Mouse (Mus musculus): ENCODE measurements around the gene Gria3. TPM values are rescaled to one million over a fixed set of nuclear protein-coding genes. Genes with fewer than 3 reads are reported as not detected.

The Gria3 gene
- 1.4 and 1.7 TPM in 2 replicates for polyA plus RNA-seq (2015; fragmentation: Nextera tagmentation; extraction: Ambion mirVana)

DNA sequence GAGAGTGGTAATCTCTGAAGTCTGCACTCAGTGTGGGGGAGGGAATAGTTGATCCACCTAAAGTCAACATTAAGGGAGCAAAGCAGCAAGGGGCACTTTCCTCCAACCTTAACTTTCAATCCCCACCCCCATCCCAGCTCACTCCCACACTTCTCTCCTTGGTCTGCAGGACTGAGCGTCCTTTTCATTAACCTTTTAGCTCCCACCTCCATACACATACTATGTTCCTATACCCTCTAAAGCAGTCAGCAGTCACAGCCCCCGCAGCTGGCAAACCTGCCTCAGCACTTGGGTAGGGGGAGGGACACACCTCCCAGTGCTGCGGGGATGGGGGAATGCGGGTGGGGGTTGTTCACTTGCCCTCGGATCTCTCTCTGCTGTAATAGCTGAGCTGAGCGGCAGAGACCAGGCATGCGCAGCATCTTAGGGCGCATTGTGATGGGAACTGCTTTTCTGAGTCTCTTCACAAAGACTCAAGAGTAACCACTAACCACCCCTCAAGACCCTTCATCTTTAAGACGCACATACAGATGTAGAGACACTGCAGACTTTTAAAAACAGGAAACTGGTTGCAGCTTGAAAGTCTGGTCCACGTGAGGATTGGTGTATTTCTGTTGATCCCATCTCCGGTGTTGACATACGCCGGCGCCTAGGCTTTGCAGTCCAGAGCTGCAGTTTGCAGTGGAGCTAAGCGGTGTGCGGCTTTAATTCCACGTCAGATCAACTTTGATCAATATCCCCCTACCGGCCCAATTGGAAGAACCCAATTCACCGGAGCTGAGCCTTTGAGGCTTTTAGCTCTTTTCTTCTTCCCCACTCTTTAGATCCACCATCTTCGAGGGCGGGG, at the start of gene Gria3:
TSS of gene Gria3 (plus strand) at position 797 of the 847 bp plus-strand sequence.
- Histone ChIP-seq H3K4me3 (ENCODE audit: low read depth, low read length) (peak within 1 kb of the TSS; percentile 40), H3K9ac (ENCODE audit: low read depth, low read length) (no peak within 1 kb of the TSS), H3K4me1 (replicated peaks; ENCODE audit: control insufficient read depth, insufficient read depth, low read length) (no peaks in the 10 kb centered on the region), H3K4me2 (replicated peaks; ENCODE audit: low read depth) (peak within 1 kb of the TSS; percentile 62), H3K36me3 (ENCODE audit: control insufficient read depth, insufficient read depth) (no peaks in the 10 kb centered on the region), H3K27me3 (replicated peaks; ENCODE audit: control insufficient read depth, insufficient read depth, low read length) (no peaks in the 10 kb centered on the region), H3K27ac (ENCODE audit: low read depth, low read length) (no peak within 1 kb of the TSS), H3K9me3 (ENCODE audit: control insufficient read depth) (no peaks in the 10 kb centered on the region)
- WGBS = 15% methylated on average over 21 of the region's 21 CpGs
- no peak for ATAC-seq
- TF ChIP-seq CTCF (IDR thresholded peaks at IDR 0.05; ENCODE audit: low read depth) = no peak

DNA sequence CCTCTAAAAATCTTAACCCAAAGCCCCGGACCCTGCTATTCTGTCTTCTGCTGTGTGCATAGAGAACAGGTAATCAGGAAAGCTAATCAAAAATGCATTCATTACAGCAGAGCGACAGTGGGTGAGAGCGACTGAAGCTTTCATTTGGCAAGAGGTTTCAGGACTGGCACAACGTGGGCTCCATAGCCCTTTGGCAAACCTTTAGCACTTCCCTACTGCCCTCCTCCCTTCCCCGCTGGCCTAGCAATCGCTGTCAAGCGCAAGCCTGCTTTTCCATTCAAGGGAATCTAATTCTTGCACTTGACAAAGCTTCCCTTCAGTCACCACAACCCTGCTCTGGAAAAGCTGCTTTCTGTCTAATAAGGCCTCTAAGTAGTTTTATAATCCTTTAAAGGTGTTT, 13.6 kb upstream of the Gria3 start:
- no peak for TF ChIP-seq CTCF (IDR thresholded peaks at IDR 0.05; ENCODE audit: low read depth)
- Histone ChIP-seq H3K9ac (ENCODE audit: low read depth, low read length) (no peak overlapping the region), H3K4me3 (ENCODE audit: low read depth, low read length) (no peak overlapping the region), H3K4me2 (replicated peaks; ENCODE audit: low read depth) (no peak overlapping the region), H3K4me1 (replicated peaks; ENCODE audit: control insufficient read depth, insufficient read depth, low read length) (no peaks in the 10 kb centered on the region), H3K9me3 (ENCODE audit: control insufficient read depth) (no peaks in the 10 kb centered on the region), H3K27ac (ENCODE audit: low read depth, low read length) (no peak overlapping the region), H3K36me3 (ENCODE audit: control insufficient read depth, insufficient read depth) (no peaks in the 10 kb centered on the region), H3K27me3 (replicated peaks; ENCODE audit: control insufficient read depth, insufficient read depth, low read length) (no peaks in the 10 kb centered on the region)
- ATAC-seq = no peak
- WGBS = 73% methylated on average over 7 of the region's 7 CpGs

DNA sequence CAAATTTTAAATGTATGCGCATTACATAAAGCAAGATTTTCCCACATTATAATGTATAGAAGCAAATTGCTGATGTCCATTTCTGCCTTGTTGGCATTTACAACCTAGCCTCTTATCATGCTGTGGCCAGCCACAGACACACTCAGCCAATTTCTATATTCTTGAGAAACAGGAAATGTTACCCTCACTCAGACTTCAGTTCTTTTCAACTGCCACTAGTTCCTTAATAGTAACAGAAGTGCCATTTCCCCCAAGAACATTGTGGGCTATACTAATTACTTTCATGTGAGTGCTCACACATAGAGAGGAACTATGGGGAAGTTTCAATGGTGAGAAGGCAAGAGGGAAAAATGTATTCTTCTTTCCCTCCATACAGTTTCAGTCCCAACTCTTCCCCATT, 11.6 kb upstream of the Gria3 start:
- H3K9me3 ChIP-seq (ENCODE audit: control insufficient read depth) = no peaks in the 10 kb centered on the region
- H3K4me1 ChIP-seq (replicated peaks; ENCODE audit: control insufficient read depth, insufficient read depth, low read length) = no peaks in the 10 kb centered on the region
- no peak overlapping the region for H3K4me3 ChIP-seq (ENCODE audit: low read depth, low read length)
- H3K36me3 ChIP-seq (ENCODE audit: control insufficient read depth, insufficient read depth) = no peaks in the 10 kb centered on the region
- 100% methylated on average over 1 of the region's 1 CpGs for WGBS
- ATAC-seq = no peak
- H3K9ac ChIP-seq (ENCODE audit: low read depth, low read length) = no peak overlapping the region
- no peak overlapping the region for H3K27ac ChIP-seq (ENCODE audit: low read depth, low read length)
- H3K27me3 ChIP-seq (replicated peaks; ENCODE audit: control insufficient read depth, insufficient read depth, low read length) = no peaks in the 10 kb centered on the region
- TF ChIP-seq CTCF (IDR thresholded peaks at IDR 0.05; ENCODE audit: low read depth) = no peak
- H3K4me2 ChIP-seq (replicated peaks; ENCODE audit: low read depth) = no peak overlapping the region

DNA sequence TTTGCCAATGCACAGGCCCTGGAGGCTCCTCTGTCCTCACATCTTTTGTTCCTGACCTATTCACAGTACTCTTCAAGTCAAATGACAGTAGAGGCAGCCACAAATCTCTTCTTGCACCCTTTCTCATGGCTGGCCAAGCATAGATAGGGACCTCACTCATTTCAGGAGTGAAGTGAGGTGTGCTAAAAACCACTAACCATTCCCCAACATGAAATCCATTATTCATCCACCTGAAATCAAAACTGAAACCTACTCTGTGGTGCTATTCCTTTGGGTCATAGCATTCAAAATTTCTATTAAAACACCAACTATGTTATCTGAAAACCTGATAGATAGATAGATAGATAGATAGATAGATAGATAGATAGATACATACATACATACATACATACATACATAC, 2.2 kb upstream of the Gria3 start:
- no peaks in the 10 kb centered on the region for H3K36me3 ChIP-seq (ENCODE audit: control insufficient read depth, insufficient read depth)
- H3K9me3 ChIP-seq (ENCODE audit: control insufficient read depth) = no peaks in the 10 kb centered on the region
- no peak overlapping the region for H3K4me3 ChIP-seq (ENCODE audit: low read depth, low read length)
- ATAC-seq = no peak
- no peaks in the 10 kb centered on the region for H3K27me3 ChIP-seq (replicated peaks; ENCODE audit: control insufficient read depth, insufficient read depth, low read length)
- no peak overlapping the region for H3K4me2 ChIP-seq (replicated peaks; ENCODE audit: low read depth)
- no peak overlapping the region for H3K9ac ChIP-seq (ENCODE audit: low read depth, low read length)
- H3K4me1 ChIP-seq (replicated peaks; ENCODE audit: control insufficient read depth, insufficient read depth, low read length) = no peaks in the 10 kb centered on the region
- no peak for TF ChIP-seq CTCF (IDR thresholded peaks at IDR 0.05; ENCODE audit: low read depth)
- no peak overlapping the region for H3K27ac ChIP-seq (ENCODE audit: low read depth, low read length)

DNA sequence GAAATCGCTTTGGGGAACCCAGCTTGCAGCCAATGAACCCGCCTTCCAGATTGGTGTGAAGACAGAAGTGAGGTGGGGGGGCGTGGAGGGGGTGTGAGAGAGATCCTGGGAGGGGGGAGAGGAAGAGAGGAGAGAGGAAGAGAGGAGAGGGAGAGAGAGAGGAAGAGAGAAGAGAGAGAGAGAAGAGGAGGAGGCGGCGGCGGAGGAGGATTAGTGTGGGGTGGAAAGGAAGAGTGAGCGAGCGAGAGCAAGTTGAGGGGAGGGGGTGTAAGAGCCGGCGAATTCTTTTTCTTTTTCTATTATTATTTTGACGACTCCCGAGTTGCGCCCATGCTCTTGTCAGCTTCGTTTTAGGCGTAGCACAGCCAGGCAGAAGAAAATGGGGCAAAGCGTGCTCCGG, 532 bp downstream of the Gria3 start:
- no peak overlapping the region for H3K27ac ChIP-seq (ENCODE audit: low read depth, low read length)
- no peaks in the 10 kb centered on the region for H3K27me3 ChIP-seq (replicated peaks; ENCODE audit: control insufficient read depth, insufficient read depth, low read length)
- no peak overlapping the region for H3K9ac ChIP-seq (ENCODE audit: low read depth, low read length)
- TF ChIP-seq CTCF (IDR thresholded peaks at IDR 0.05; ENCODE audit: low read depth) = no peak
- WGBS = 22% methylated on average over 17 of the region's 17 CpGs
- H3K36me3 ChIP-seq (ENCODE audit: control insufficient read depth, insufficient read depth) = no peaks in the 10 kb centered on the region
- peak overlapping the region; percentile 40 for H3K4me3 ChIP-seq (ENCODE audit: low read depth, low read length)
- H3K4me1 ChIP-seq (replicated peaks; ENCODE audit: control insufficient read depth, insufficient read depth, low read length) = no peaks in the 10 kb centered on the region
- H3K4me2 ChIP-seq (replicated peaks; ENCODE audit: low read depth) = peak overlapping the region; percentile 62
- H3K9me3 ChIP-seq (ENCODE audit: control insufficient read depth) = no peaks in the 10 kb centered on the region
- no peak for ATAC-seq

DNA sequence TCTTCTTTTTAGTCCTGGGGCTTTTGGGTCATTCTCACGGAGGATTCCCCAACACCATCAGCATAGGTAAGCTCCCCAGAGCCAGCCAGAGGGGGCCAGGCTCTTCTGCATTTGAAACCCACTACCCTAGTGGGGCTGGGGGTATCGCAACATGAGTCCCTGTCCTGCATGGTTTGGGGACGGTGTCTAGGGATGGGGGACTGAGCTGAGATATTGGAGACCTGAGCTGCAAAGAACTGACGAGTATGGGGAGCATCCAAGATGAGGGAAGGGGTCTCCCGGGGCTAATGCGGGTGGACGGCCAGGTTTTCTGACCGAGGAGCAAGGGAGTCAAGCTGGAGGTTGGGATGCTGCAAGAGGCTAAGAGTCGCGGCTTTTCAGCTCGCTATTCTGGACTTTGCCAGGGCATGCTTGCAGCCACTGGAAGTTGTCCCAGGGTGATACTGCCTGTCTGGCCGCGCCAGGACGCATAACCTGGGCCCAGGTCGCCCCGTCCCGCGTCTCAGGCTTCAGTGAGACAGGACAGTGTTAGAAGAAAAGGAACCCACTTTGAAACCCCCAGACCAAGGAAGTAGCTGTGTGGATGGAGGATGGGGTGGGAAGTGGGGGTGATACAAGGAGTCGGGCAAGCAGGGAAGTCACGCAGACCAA, 1.1 kb downstream of the Gria3 start:
- H3K4me2 ChIP-seq (replicated peaks; ENCODE audit: low read depth) = peak overlapping the region; percentile 62
- no peak for ATAC-seq
- no peak for TF ChIP-seq CTCF (IDR thresholded peaks at IDR 0.05; ENCODE audit: low read depth)
- WGBS = 11% methylated on average over 20 of the region's 20 CpGs
- no peaks in the 10 kb centered on the region for H3K4me1 ChIP-seq (replicated peaks; ENCODE audit: control insufficient read depth, insufficient read depth, low read length)
- no peak overlapping the region for H3K9ac ChIP-seq (ENCODE audit: low read depth, low read length)
- H3K4me3 ChIP-seq (ENCODE audit: low read depth, low read length) = peak overlapping the region; percentile 40
- H3K36me3 ChIP-seq (ENCODE audit: control insufficient read depth, insufficient read depth) = no peaks in the 10 kb centered on the region
- H3K27ac ChIP-seq (ENCODE audit: low read depth, low read length) = no peak overlapping the region
- H3K27me3 ChIP-seq (replicated peaks; ENCODE audit: control insufficient read depth, insufficient read depth, low read length) = no peaks in the 10 kb centered on the region
- H3K9me3 ChIP-seq (ENCODE audit: control insufficient read depth) = no peaks in the 10 kb centered on the region
